Comparison of ENCODE assay signal across 8 mouse cellular contexts in the genomic region with DNA sequence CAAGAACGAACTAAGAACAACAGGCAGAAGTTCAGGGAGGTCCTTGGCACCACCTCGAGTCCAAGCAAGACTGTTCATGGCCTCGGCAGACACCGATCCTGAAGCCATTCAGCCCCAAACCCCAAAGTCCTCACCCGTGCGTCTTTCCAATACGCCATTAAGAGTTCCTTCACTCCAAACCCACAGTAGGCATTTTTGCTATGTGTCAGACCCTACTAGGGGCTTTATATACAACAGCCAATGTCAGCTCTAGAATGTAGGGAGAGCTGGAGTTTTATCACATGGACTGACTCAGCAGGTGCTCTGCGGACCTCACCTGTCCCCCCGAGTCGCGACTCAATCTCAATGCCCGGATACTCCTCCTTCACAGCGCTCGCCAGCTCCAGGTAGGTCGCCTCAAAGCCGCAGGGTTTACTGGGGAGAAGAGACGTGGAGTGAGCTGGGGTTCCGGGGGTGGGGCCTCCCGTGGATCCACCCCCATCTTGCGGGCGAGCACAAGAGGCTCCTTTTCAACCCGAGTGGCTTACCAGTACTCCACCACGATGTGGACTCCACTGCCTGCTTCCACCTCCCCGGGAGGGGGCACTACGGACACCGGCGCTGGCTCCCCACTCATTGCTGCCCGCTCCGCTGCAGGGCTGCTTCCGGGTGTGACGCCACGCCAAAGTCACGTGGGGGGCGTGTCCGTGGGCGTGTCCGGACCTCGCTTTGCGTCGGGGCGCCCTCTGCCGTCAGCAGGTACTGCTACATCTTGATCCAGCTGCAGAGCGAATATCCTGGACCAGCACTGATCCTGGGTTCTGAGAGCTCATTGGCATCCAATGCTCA. TPM values are rescaled to one million over a fixed set of nuclear protein-coding genes. Genes with fewer than 3 reads are reported as not detected.
DNase-seq lines count a peak whose midpoint lies in the region; ATAC-seq lines count a peak whose summit lies in the region.

Mien1 (minus strand) TSS at position 661 of the 828 bp plus-strand sequence.

- WGBS in hindbrain, embryonic 12.5 days: 4% methylated on average over 43 of the region's 43 CpGs

- ATAC-seq in hindbrain, embryonic 12.5 days (ENCODE audit: low FRiP score): peak; percentile 89

- peak within 1 kb of the TSS; percentile 67 for H3K9ac ChIP-seq in hindbrain, embryonic 12.5 days

- peaks cover 32% of the 10 kb centered on the region for H3K36me3 ChIP-seq in hindbrain, embryonic 12.5 days

- H3K4me2 ChIP-seq in hindbrain, embryonic 12.5 days (replicated peaks): peak within 1 kb of the TSS; percentile 83

- H3K9me3 ChIP-seq in hindbrain, embryonic 12.5 days (replicated peaks): no peaks in the 10 kb centered on the region

- no peaks in the 10 kb centered on the region for H3K27me3 ChIP-seq in hindbrain, embryonic 12.5 days

- peak within 1 kb of the TSS; percentile 81 for H3K4me3 ChIP-seq in hindbrain, embryonic 12.5 days

- H3K27ac ChIP-seq in hindbrain, embryonic 12.5 days: peak within 1 kb of the TSS; percentile 72

- H3K4me1 ChIP-seq in hindbrain, embryonic 12.5 days: peaks cover 8% of the 10 kb centered on the region

- DNase-seq in Muller cell, postnatal 12 days (ENCODE audit: inconsistent ontology term): peak; percentile 94
- peak; percentile 95 for DNase-seq in cerebellum, adult 9-11 months
- peak; percentile 92 to 96 for DNase-seq in frontal cortex, postnatal 10 days (ENCODE audit: low spot score in 2 of 2)
- DNase-seq in layer of hippocampus, postnatal 14 days (ENCODE audit: low spot score in 2 of 2): peak; percentile 96 to 98
- DNase-seq in lung, postnatal 14 days: peak; percentile 98
- peak; percentile 86 for DNase-seq in retina, adult 2 months (ENCODE audit: low read depth, low spot score)
- DNase-seq in thymus, postnatal 36 days: peak; percentile 91 to 95

RNA-seq across cellular contexts. Expression of gene Mien1, which starts in this region (rescaled TPM):
- 158 and 159 TPM in 2 replicates for polyA plus RNA-seq in hindbrain, embryonic 12.5 days (2016; fragmentation: Nextera tagmentation; extraction: Ambion mirVana)
- total RNA-seq in layer of hippocampus, postnatal 14 days (2021): 100 to 1,000 TPM in 1 of 2 experiments, 10 to 100 TPM in 1; 87.7 to 102 TPM

Comparison
In these comparisons a context has a peak if more than half of its experiments do, and no peak if none do; other contexts are left out.
1. Peak in every context shown above with its lines: DNase-seq, ATAC-seq, H3K4me3 ChIP-seq and H3K27ac ChIP-seq.